Mouse (Mus musculus): ENCODE measurements around the gene Pln.

Pln gene

GRCm38 (mm10) chr10:53337162-53337923 lies at the start of gene Pln:
TSS of gene Pln (plus strand) at chr10:53337667.
- DNase-seq (ENCODE audit: low spot score in 2 of 2), result no peak

DNA sequence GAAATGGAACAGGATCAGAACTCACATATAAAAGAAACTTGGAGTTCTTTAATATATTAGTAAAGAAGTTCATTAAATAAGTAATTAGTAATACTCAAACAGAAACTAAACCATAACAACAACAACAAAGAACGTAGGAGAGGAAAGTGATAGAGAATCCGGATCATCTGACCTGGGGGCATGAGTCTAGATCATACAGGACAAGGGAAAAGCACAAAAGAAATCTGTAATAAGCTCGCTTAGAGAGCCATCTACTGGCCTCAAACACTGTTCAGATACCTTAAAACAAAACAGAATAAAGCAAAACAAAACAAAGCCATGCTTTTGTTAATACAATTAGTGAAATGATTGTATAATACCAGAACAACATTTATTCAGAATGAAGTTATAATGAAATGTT lies 31.6 kb upstream of the Pln start:
- no peak for DNase-seq (ENCODE audit: low spot score in 2 of 2)

DNA sequence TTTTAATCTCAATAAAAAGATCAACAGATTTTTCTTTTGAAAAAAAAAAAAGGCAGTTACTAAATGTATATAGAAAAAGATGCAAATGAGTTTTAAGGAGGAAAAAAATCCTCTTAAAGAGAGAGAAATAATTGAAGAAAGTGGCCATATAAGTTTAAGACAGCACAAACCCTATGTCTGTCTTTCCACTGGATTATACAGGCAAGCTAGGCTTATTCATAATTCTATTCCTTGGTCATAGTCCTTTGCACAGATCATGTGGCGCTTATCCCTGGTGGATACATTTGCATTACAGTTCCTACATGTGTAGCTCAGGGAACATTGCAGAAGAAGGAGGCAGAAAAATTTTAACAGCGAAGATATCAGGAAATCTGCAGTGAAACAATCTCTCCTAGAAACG lies 30.8 kb upstream of the Pln start:
- no peak for DNase-seq (ENCODE audit: low spot score in 2 of 2)

DNA sequence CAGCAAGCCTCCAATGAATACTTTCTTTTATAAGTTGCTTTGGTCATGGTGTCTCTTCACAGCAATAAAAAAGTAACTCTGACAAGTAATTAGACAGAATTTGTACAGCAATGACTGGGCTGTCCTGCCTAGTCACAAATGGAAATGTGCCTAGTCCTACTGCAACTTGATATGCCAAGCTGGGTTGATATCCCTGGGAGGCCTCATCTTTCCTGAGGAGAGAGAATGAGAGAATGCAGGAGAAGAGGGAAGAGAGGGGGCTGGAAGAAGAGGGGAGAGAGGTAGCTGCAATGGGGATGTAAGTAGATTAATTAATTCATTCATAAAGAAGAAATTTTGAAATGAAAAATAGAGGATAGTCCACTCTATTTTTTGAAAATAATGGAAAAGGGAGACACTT lies 14.1 kb upstream of the Pln start:
- DNase-seq (ENCODE audit: low spot score in 2 of 2), result no peak

- DNase-seq (ENCODE audit: low spot score in 2 of 2), result no peak
These were observed 12.8 kb upstream of the Pln start for GRCm38 (mm10) chr10:53324663-53325062.

DNA sequence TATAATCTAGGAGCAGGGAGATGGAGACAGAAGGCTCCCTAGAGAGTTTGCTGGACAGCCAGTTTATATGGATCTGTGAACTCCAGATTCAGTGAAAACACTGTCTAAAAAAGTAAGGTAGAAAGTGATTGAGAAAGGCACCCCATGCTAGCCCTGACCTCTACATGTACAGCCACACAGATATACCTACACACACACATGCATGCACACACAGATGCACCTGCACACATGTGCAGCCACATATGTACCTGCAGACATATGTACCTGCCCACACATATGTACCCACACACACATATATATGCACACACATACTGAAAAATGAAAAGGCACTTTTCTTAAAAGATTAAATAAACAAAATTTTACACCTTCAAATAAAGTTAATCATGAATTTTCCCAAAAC lies 11.1 kb upstream of the Pln start:
- DNase-seq (ENCODE audit: low spot score in 2 of 2), result no peak

GRCm38 (mm10) chr10:53329257-53329656 lies 8.2 kb upstream of the Pln start:
- DNase-seq (ENCODE audit: low spot score in 2 of 2), result no peak

DNA sequence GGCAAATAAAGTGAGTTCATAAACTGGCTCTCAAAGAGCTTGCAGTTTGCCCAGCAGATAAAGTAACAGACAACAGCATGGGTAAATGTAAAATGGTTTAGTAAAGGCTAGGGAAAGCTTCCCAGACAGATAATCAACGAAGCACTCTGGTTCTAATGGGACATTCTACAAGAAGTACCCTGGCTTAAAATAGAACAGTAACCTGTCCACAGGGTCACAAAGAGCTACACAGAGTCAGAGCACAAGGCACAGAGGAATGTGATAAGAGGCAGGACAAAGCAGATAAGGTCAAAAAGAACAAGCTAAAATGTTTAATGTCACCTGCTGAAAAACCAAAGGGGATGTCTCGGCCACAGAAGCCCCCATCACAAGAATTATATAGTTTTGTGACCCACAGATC lies 4.7 kb upstream of the Pln start:
- no peak for DNase-seq (ENCODE audit: low spot score in 2 of 2)

GRCm38 (mm10) chr10:53335266-53335665 lies 2.2 kb upstream of the Pln start:
- DNase-seq (ENCODE audit: low spot score in 2 of 2), result no peak

- no peak for DNase-seq (ENCODE audit: low spot score in 2 of 2)
These were observed 1.5 kb upstream of the Pln start for GRCm38 (mm10) chr10:53335974-53336373.

GRCm38 (mm10) chr10:53339045-53339444 lies 1.6 kb downstream of the Pln start:
- DNase-seq (ENCODE audit: low spot score in 2 of 2), result no peak

DNA sequence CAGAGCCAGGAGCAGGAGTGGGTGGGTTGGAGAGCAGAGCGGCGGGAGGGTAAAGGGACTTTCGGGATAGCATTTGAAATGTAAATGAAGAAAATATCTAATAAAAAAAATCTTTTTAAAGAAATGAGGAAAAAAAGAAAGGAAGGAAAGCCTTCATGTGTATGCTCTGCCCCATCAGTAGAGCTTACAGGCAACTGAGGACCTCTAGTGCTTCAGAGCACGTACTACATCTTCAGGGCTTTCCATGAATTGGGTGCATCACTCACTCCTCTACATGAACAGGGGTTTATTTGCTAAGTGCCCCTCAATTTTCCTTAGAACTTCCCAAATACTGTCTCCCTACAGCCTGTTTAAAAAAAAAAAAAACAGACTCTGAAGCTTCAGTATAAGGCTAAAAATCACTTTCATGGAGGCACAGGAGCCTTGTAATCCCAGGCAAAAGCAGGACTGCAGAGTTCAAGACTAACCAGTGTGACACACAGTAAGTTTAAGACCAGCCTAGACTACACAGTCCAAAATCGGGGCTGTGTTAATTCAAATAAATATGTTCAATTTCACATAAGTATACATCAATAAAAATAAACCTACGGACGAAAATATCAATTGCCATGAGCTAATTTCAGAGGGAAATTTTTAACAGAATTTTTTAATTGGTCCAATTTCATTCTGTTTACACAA lies 4.0 kb downstream of the Pln start:
- no peak for DNase-seq (ENCODE audit: low spot score in 2 of 2)

DNA sequence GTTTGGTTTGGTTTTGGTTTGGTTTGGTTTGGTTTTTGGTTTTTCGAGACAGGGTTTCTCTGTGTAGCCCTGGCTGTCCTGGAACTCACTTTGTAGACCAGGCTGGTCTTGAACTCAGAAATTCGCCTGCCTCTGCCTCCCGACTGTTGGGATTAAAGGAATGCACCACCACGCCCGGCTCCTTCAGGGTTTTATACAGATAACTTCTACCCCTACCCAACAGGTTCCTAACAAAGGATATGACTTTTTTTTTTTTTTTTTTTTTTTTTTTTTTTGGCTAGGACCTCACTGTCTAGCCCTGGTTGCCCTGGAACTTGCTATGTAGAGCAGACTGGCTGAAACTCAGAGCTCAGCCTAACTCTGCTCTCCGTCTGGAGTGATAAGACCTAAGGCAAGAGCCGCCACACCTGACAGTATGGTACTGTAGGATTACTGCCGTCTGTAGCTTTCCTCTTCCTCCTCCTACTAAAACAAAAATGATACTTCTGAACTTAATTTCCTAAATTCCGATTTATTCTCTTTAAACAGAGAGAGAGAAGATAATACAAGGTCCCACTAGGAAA lies 4.8 kb downstream of the Pln start:
- DNase-seq (ENCODE audit: low spot score in 2 of 2), result no peak

DNA sequence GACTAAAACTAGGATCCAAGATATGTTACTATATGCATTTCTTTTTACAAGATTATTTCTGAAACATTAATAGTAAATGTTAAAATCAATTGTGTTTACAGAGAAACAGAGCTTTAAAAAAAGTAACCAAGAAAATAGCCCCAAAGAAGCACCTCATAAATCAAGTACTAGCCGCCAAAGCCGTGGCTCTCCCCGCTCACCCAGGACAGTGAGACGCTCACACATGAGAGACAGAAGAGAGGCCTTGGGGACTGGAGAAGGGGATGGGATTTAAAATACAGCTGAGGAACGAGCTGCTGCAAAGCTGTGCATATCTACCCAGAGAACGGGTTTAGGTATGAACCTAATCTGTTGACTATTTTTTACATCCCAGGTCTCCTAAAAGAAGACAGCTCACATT lies 5.9 kb downstream of the Pln start:
- DNase-seq (ENCODE audit: low spot score in 2 of 2), result no peak

DNA sequence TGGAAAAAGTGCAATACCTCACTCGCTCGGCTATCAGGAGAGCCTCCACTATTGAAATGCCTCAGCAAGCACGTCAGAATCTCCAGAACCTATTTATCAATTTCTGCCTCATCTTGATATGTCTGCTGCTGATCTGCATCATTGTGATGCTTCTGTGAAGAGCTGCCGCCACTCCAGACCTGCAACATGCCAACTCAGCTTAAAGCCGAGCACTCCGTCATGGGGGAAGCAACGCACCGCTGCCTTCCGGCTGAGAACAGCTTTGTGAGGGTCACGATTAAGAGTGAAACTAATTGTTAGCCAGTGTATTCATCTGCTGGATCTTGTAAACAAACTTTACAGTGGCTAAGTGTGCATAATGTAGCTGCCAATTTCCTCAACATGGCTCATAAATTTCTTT lies 6.4 kb downstream of the Pln start:
- DNase-seq (ENCODE audit: low spot score in 2 of 2), result no peak

DNA sequence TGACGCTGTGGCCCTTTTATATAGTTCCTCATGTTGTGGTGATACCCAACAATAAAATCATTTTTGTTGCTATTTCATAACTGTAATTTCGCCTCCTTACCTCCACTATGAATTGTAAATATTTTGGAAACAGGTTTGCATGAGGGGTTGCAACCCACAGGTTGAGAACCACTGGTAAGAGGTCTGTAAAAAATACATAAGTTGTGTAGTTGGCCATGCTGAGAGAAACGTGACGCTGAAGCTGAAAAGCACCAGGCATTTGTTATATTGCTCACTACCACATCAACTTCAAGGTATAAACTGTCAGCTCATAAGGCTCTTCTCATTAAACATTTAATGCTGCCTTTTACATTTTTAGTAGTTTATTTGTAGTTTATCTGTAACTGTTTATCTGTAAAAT lies 8.0 kb downstream of the Pln start:
- no peak for DNase-seq (ENCODE audit: low spot score in 2 of 2)

- DNase-seq (ENCODE audit: low spot score in 2 of 2), result no peak
These were observed 9.0 kb downstream of the Pln start for GRCm38 (mm10) chr10:53346506-53346905.

DNA sequence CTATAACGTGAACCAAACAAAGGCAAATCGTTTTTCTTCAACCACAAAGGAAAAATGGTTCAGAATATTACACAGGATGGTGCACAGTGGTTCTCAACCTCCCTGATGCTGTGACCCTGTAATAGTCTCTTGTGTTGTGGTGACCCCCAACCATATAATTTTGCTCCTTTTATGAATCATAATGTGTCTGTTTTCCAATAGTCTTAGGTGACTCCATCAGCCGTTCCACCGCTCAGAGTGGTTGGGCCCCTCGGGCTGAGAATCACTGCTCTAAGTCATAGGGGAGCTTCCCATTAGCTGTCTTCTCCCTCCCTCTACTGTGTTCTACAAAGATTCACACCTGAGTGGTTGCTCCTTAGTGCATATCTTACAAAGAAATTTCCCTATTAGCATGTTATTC lies 9.4 kb downstream of the Pln start:
- no peak for DNase-seq (ENCODE audit: low spot score in 2 of 2)

- no peak for DNase-seq (ENCODE audit: low spot score in 2 of 2)
These were observed 10.6 kb downstream of the Pln start for GRCm38 (mm10) chr10:53347787-53348755.

DNA sequence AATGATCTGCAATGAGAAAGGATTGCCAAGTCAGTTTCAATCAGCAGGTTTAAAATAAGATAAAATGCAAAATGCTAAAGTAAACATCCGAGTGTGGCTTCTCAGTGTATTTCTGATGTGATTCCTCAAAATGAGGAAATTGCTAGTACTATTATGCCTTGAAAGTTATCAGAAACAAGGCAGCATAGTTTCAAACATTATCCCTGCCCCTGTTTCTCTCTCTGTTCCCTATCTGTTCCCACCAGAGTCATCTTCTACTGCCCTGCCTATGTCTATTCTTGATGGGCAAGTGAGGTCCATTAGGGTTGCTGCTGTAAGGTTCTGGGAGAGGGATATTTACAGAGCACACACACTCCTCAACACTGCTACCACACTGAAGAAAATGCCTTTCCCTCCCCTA lies 11.8 kb downstream of the Pln start:
- DNase-seq (ENCODE audit: low spot score in 2 of 2), result no peak

GRCm38 (mm10) chr10:53353665-53354064 lies 16.2 kb downstream of the Pln start:
- no peak for DNase-seq (ENCODE audit: low spot score in 2 of 2)

DNA sequence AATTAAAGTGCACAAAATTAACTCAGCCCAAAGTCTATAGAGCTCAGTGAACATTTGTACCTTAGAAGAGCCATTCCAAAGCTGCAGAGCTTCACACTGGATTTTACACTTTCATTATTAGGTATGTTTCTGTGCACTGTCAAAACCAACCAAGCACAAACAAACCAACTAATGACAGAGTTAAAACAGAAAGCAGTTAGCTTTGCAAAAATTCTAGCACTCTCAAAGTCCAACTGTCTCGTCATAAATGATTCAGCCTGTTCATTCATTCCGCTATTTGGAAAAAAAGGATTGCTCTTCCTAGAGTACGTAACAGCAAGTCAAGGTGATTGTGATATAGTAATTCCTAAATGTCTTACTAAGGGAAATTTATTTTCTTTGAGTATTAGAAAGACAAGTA lies 21.5 kb downstream of the Pln start:
- DNase-seq (ENCODE audit: low spot score in 2 of 2), result no peak
